Mouse (Mus musculus) lung, postnatal 4 days (tissue): ENCODE measurements at regions not wholly inside any gene's neighbourhood (a gene's known extent, or its start where the extent isn't known, plus 50 kb on each side); places are given as distances from the start of the nearest gene placed in this dataset.
A peak's percentile ranks its signal among the peaks of the same experiment; 100 is the strongest.

Source experiments
- DNase-seq, 2 experiments: peaks; one replicate each; pipeline ENCODE4 v3.0.0; 2021

DNA sequence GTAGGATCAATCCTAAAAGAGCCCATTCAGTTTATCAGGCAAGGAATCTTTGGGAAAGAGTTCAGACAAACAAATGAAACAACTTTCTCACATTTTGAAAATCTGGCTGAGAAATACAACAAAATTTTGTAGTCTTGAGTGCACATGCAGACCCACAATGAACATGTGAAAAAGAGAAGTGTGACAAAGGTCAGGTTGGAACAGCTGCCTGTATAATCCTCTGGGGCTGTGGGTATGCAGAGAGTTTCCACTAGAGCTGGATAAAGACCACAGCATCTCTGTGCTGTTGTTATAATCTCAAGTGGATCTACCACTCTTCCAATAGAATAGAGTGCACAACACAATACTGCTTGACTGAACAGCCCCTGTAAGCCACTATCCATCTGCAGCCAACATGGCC lies 482.3 kb downstream of the Irx1 start:
- no peak for DNase-seq

DNA sequence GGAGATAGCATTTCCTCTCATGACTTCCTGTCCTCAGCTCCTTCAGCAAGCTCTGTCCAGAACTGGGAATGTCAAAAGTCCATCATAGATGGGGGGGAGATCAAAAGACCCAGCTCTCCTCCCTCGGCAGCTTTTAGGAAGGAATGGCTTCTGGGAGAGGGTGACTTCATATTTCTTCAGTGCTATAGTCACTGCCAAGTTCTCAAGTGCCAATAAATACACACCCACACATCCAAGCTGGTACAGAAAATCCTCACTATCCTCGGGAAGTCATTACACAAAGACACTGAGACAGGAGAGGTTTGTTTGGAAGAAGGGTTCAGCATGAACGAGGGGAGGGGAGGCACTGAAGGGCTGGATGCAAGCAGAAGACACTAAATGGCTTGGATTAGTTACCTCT lies 502.0 kb downstream of the Irx1 start:
- DNase-seq, result no peak

DNA sequence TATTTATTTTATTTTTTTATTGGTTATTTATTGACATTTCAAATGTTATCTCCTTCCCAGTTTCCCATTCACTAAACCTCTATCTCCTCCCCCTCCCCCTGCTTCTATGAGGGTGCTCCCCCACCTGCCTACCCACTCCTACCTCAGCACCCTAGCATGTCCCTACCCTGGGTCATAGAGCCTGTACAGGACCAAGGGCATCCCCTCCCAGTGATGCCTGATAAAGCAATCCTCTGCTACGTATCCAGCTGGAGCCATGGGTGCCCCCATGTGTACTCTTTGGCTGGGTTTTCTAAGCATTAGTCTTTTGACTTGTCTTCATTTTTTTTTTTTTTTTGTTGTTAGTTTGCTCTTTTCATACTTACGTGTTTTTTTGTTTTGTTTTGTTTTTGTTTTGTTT lies 502.9 kb downstream of the Irx1 start:
- no peak for DNase-seq

DNA sequence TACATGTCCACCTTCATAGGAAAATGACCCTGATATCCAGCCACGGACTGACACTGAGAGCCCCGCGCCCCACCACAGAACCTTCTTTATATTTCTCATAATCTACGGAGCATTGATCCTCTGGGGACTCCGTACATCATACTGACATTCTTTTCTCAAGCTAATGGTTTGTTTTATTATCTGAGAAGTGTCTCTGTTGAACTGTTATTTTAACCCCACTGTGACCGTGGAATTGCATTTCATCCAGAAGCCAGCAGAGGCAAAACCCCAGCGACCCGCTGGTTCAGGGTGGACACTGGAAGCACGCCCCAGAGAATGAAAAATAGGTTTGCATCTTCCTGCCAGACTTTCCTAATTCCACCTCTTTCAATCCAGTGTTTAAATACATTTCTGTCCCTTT lies 503.4 kb downstream of the Irx1 start:
- no peak for DNase-seq

DNA sequence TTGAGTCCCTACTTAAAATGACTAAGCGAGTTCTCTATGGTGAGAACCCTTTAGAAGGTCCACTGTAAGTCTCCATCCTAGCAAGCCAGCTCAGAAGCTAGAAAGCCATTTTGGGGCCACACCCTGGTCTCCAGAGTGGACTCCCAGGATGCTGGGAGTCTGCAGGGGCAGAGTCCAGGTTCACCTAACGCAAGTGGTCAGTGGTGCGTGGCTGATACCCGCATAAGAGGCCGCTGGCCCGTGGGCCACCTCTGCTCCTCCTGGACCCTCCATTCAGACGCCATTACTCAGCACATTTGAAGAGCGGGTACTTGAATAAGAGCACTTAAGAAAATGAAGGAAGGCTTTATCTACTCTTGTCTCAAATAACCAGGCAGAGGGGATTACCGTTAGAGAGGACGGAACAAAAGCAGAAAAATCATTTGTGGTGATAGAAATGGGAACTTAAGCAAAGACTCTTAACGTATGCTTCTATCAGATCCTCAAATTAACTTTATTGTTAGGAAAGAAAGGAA lies 504.4 kb downstream of the Irx1 start:
- DNase-seq, result no peak

DNA sequence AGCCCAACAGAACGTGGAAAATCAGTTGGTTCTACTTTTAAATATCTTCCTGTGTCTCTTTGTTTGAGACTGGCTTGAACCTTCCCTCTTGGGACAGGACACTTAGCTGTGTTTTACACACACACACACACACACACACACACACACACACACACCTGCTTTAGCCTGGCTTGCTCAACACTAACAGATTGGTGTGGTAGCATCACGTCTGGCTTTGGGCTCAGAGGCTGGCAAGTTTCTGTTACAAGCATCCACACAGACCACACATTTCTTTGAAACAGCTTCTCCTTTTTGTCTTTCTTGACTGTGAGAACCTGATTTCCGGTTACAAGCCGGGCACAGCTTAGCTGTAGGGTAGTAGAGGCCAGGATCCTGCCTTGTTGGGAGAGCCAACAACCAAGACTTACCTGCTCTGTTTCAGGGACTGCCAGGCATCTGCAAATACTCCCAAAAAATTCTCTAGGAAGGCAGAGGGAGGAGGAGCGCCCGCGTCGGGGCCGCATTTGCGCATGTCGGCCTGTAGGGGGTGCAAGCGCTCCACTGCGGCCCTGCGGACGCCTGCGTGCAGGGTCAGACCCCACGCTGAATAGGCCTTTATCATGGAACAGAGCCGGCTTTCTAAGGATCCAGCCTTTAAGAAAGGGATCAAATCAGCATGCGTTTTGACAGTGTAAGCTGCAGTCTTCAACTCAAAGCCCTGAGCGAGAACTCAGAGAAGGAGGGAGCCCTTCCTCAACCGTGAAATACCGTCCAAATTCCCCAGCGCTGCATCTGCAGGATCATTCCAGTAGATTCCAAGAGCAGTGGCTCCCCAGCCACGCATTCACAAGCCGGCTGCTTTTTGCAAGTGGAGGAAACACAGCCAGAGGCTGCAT lies 505.2 kb downstream of the Irx1 start:
- peak; percentile 72 to 78 for DNase-seq

DNA sequence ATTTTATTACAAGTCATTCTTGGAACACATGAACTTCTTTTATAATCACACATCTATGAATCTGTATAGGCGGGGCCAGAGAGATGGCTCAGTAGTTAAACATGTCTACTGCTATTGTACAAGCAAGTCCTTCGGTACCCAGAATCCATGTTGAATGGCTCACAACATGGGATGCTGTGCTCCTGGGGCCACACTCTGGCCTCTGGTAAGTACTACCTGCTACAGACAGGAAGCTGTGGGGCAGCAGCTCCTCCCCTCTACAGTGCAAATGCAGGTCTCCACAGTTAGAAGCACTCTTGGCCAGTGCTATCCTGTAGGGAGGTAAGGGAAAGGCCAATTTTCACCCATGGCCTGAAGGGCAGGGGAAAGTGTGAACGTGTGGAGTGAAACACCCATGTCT lies 506.0 kb downstream of the Irx1 start:
- DNase-seq, result no peak

DNA sequence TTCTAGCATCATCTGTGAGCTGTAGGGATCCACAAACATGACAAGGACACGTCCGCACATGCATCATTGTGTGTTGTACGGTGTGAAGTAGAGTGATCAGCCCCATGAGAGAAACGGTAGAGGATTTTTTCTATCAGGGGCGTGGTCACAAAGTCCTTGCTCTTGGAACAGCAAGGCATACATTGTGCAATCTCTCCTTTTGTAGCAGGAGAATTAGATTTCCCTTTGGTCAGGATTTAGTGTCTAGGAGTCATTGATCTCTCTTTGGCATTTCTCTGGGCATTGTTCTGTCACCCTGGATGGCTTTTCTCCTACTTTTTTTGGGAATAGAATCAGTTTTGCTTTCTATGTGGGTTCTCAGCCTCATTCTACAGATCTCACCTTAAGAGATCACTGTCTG lies 511.3 kb downstream of the Irx1 start:
- DNase-seq, result no peak

DNA sequence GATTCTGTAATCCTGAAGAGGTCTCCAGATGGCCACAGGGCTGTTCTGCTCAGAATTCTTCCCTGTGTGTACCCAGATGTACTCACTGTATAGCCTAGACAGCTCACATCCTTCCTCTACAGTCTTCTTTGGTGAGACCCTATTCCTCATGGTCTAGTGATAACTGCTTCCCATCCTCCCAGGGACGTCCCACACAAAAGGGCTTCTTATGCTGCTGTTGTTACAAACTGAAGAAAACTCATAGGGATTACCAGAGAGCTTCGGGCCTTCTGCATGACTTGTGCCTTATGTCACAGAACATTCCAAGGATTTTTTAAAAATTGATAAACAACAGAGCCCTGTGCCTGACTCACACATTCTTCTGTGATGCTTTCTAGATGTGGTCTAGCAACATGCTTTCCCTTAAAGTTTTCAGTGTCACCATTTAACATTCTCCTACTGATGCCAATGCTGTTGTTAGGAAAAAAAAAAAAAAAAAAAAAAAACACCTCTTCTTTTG lies 525.9 kb downstream of the Irx1 start:
- no peak for DNase-seq

DNA sequence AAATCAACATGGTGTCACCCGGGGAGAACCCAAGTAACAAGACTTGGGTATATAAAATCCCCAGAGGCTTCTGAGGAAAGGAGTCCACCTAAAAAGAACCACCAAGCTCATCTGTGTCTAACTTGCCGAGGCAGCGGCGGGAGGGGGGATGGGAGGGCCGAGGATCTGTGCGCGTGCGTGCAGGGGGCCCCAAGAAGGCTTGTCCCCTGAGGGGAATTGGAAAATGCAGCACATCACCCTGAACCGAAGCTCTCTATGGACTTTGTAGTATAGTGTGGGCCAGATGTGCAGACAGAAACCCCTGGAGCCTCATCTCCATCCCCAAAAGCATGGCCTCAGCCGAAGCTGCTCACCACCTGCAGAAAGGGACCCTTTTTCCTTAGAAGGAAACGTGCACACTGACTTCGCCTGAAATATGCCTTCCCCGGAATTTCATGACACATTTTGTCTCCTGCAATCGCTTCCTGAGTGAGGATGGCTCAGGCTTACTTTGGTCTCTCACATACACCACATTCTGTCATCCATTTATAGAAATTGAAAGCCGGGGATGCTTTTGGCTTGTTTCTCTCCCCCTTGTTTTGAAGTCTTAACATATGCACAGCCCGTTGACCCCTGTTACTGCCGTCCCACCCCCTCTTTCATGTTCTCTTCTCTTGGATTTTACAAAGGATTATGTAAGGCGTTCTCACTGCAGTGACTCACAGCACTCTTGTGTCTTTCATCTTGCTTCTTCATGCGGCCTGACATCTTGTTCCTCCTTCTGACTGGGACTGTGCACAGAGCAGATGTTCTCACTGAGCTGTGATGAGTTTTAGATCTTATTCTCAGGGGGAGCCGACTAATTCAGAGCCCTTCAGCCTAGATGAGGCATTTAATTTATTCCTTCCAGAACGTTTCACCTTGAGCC lies 559.6 kb downstream of the Irx1 start:
- DNase-seq, result no peak

DNA sequence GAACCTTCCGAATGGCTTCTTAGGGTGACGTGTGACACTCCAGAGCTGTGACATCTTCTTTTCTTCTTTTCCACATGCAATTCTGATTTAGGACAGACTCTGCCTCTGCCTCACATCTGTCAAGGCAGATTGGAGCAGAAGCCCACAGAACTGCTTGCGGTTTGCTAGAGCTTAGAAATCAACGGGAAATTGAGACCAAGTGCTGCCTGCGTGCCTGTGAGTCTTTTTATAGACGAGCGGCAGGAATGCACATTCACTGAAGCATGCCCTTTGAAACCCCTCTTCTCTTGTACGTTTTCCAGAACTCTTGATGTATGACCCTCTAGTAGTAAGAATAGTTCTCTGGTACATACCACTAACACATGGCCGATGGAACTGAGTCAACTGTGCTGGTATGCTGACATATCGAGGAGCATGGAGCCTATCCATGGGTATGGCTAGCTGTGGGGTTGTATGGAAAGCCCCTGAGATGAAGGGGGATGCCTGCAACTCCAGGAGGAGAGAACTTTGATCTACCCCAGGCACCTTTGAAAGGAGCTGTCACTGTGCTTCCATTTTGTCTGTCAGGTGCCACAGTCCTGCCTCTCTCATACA lies 552.2 kb upstream of the Adamts16 start:
- DNase-seq, result no peak

DNA sequence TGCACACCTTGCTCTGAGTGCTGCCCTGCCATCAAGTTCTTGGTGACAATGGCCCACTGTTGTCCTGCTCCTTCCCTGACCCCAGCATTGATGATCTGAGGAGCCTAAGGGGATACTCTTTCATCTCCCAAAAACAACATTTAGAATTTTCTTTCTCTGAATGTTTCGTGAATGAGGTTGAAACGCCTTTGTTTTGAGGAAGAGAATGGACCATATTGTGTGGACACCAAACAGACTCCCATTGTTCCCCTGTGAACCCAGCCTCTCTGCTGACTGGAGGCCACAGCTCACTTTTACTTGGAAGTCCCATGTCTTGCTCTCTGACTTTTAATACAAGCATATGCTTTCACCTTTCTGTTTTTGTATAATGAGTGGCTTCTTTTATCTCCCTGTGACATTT lies 537.0 kb upstream of the Adamts16 start:
- DNase-seq, result no peak

DNA sequence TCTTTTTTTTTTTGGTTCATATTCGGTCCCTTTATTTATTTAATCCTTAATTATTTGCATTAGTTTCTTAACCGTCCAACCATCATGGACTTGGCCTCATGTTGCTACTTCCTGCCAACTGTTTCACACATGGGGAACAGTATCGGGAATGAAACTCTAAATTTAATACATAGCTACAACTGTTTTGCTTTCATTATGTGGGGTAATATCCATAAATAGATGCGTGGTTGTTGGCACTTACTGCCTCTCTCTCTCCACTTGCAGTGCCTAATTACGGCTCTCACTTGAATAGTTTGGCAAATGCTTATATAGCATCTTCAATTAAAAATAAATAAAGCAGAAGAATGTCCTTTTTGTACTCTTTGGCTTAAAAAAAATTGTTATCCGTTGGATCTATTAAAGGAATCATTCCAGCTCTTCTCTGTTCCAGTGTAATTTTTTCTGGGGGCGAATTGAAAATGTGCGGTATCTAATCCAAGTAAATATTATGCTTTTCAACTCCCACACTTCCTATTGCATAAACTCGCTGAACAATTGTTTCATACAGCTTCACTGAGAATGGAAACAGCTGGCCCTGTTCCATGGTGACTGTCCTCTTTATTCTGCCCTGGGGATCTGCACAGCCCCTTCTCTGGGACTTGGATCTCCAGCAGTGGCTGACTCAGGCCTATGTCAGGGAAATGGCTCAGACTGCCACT lies 534.4 kb upstream of the Adamts16 start:
- peak; percentile 68 to 70 for DNase-seq

DNA sequence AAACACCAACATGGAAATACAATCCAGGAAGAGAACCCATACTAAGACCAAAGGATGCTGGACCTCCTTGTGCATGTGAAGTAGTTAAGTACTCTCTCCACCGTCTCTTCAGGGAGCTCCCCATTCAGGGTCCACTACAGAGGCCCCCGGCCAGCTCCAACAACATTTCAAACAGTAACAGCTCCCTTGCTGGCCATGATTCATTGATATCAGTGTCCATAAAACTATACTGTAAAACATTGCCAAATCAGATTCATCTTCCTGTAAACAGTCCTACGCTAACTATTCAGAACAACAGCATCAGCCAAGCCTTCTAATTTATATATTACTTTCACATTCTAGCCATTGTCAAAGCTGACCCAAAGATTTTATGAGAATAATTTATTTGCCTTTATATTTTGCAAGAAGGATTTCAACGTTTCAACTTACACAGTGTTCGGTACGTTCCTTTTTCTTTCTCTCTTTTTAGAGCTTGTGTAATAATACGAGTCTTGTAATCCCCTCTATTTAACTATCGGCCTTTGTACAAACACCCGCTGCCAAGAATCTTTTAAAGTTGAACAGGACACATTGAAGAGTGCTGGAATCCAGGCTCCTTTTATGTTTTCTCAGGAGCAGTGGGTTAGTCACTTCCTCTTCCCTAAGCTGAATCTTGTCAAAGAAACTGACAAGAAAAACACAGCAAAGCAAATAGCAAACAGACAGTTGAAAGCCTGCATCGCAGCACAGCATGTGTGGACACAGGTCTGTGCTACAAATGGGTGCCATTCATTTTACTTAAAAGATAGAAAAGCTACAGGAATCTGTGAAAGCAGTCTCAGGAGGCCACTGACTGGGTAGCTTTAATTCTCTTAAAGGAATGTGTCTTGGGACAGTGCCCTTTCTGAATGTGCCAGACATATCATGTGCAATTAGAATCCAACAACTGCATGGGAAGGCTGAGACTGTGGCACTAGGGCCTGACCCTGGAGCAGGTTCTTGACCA lies 531.4 kb upstream of the Adamts16 start:
- no peak for DNase-seq

DNA sequence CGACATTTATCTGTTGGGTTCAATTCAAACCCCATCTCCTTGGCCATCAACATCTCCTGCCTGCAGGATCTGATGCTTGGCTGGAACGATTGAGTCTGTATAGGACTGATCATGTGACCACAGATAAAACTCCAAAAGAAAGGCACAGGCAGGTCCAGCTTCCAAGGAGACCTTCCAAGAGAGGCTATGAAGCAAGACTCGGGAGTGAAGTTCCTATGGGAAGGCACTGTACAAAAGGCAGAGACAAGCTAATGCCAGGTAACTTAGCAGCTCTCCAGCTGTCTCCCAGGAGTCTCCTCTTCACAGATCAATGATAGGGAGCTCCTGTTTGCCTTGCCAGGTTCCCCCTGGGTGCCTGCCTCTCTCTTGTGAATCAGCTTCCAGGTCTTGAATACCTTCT lies 528.2 kb upstream of the Adamts16 start:
- peak in 1 of 2 experiments; percentile 3 for DNase-seq

DNA sequence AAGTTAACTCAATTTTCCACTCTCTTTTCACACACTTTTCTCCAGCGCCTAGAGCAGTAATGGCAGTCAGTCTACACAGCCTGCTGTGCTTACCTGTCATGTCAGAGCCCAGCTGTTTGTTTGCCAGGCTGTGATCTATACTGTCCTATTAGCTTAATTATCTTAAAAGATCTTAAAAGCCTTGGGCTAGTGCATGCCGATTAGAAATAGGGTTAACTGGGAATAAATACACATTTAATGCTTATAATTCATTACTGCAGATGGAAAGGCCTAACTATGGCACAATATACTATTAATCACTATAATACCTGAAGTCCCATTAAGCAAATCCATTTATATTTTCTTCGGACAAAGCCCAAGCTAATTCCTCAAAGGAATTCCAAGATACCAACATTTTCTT lies 523.6 kb upstream of the Adamts16 start:
- DNase-seq, result peak in 1 of 2 experiments; percentile 0

DNA sequence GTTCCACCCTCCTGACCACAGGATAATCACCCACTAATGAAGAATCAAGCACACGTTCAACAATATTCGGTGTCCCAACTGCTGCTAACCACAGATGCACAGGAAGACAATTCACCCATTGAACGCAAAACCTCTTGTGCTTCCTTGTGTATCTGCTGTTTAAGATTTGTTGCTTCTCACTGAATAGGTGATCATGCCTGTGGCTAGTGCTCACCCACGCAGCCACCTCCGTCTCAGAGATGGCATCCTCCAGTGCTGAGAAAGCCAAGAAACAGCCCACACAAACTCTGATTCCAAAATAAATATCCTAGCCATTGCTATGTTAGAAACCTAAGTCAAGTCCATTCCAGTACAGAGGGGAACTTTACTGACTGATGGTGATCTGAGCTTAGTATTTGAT lies 520.7 kb upstream of the Adamts16 start:
- peak in 1 of 2 experiments; percentile 2 for DNase-seq

DNA sequence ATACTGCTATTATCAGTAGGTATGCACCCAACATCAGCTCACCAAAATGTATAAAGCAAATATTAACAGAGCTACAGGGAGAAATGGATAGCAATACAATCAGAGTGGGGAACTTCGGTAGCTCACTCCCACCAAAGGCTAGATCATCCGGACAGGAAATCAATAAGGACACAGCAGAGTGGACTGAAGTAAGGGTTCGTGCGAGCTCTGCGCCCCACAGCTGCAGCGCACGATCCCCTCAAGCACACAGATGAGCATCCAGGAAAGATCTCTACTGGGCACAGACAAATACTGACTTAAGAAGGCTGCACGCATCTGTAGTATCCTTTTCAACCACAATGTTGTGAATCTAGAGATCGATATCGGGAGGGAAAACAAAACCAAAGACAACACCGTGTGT lies 517.5 kb upstream of the Adamts16 start:
- no peak for DNase-seq

DNA sequence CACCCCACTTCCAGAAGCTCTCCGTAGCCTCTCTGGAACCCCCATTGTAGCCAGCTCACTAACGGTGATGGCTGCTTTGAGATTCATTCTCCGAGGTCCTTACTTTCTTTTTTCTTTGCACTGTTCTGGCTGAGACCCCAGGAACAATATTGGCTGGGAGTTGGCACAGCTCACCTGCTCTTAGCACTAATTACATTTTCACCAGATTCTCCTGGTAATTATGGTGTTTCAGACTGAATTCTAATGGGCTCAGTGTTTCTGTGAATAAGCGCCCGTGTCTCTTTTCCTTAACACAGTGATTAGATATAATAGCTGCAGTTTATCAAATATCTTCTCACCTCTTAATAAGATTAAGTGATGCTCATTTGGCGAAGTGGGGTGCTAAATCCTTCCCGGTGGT lies 509.2 kb upstream of the Adamts16 start:
- no peak for DNase-seq

DNA sequence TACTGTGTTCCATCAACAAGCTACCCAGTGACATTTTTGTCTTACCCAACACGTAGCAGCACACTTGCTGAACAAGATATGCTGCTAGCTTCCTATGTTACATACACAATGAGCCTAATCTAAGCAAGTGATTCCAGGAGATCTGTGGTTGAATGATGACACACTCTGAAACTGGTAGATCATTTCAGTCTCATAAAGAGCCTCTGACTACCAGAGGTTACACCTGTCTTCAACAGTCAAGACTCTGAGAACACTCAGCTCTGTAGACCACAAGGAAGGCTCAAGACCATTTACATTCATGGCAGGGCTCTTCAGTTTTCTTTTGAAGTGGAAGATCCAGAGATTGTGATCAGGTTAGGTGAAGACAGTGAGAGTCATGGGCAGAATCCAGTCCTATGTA lies 501.3 kb upstream of the Adamts16 start:
- no peak for DNase-seq

DNA sequence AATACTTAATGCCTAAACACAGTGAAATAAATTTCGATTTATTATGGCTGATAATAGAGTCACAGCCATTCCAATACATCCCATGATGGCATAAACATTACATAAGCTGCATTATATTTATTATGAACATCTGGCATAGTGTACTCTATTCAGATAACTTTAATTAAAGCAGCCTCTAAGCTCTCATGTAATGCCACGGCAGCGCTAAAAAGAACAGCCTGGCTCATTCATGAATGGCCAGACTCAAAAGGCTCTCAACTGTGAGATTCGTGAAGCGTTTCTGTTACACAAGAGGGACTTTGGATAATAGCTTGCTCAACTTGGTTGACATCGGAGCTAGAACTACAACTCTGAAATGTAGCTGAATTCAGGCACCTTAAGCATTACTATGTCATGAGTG lies 497.1 kb upstream of the Adamts16 start:
- DNase-seq, result no peak
